Mouse (Mus musculus) spleen, postnatal 14 days (tissue): ENCODE measurements at regions not wholly inside any gene's neighbourhood (a gene's known extent, or its start where the extent isn't known, plus 50 kb on each side); places are given as distances from the start of the nearest gene placed in this dataset.
A peak's percentile ranks its signal among the peaks of the same experiment; 100 is the strongest.

Experiments
- DNase-seq, 2 experiments: peaks; one replicate each; pipeline ENCODE4 v3.0.0; 2021 to 2022; ENCODE audit warnings: low spot score in 2 of 2

- DNase-seq = no peak
These were observed 360.4 kb upstream of the Cited2 start for GRCm38 (mm10) chr10:17362643-17363042.

DNA sequence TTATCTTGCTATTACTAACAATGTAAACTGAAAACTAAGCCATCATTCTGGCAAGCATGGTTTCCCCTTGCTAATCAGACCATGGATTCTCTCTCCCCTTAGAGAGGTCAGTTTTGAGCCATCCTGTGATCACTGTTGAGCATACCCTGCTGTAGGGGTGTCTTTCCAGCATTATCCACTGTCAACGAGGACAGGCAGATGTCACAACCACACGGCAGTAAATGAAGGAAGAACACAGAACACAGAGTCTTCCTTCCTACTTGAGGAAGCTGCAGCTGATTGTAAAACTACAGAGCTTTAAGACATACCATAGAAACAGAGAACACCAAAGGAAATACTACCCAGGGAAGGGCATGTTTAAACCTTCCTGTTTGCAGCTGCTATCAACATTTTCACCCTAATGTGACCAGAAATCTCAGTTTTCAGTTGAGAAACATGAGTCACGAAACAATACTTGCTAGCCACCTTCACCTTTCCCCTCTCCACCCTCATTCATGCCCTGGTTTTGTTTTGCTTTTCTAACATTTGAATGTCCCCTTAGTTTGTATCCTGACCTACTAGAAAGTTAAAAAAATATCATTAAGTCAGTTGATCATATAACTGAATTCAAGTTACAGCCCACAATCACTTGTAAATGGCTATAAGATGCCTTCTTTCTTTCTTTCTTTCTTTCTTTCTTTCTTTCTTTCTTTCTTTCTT lies 356.8 kb upstream of the Cited2 start:
- DNase-seq = no peak

GRCm38 (mm10) chr10:17367026-17367425 lies 356.0 kb upstream of the Cited2 start:
- DNase-seq = no peak

- no peak for DNase-seq
These were observed 355.6 kb upstream of the Cited2 start for GRCm38 (mm10) chr10:17367430-17367829.

GRCm38 (mm10) chr10:17368636-17369035 lies 354.4 kb upstream of the Cited2 start:
- no peak for DNase-seq

GRCm38 (mm10) chr10:17372905-17373304 lies 350.1 kb upstream of the Cited2 start:
- no peak for DNase-seq

DNA sequence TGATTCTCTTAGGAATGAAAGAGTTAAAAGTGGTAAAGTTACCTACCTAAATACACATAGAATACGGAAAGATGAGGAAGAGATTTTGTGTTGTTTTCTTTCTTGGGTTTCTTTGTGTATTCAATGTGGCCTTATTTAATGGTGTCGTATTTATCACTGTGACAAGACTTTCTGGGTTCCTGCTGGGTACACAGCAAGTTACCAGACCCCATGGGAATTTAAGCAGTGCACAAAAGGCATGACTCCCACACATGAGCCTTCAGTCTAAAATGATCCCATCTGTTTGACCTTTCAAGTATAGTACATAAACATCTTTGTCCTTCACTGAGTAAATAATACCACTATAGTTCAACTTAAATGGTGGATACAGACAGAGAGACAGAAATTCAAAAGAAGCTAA lies 349.0 kb upstream of the Cited2 start:
- DNase-seq = no peak

GRCm38 (mm10) chr10:17382990-17383389 lies 340.0 kb upstream of the Cited2 start:
- DNase-seq = no peak

DNA sequence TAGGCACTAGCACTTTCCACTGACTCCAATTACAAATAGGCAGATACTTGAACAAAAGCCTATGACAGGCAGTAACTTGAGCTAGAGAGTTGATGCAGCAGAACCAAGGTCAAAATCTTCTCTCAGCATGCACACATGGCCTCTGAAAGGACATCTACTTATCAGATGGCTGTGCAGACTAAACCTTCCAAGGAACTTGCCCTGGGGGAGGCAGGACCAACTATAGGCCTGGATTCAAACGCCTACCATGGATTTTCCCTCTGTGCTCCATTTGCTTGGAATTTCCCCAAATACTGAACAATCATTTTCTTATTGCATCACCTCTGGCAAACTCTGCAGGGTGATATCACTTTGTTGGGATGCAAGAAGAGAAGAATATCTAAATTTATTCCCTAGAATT lies 337.8 kb upstream of the Cited2 start:
- DNase-seq = no peak

GRCm38 (mm10) chr10:17387296-17387695 lies 335.7 kb upstream of the Cited2 start:
- DNase-seq = no peak

DNA sequence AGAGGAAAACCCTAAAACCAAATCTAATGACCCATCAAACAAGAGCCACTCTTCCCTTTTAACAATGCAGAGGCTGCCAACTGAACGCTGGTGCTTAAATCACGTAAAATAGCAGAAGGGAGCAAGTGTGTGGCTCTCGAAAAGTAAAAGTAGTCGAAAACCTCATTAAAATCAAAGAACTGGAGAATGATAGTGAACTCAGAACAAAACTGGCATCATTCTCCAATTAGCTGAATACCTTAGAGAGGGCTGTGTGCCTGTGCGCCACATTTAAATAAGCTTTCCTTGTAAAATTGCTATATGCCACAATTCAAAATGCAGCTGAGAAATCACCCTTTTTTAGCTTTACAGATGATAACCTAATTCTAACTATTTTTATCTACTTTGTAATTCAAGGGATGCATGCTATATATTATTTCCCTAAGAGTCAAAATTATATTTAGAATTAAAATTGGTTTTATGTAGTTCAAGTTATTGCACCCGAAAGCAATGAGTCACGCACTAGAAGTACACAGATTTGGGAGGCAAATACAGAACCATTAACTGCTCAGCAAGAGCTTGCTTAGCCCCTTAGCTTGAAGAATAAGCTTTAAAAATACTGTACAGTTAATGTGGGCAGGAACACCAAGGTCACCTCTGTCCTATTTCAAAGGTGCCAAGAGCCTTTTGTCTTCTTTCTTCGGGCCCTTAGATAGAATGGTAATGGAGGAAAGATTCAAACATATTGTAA lies 327.4 kb upstream of the Cited2 start:
- no peak for DNase-seq

DNA sequence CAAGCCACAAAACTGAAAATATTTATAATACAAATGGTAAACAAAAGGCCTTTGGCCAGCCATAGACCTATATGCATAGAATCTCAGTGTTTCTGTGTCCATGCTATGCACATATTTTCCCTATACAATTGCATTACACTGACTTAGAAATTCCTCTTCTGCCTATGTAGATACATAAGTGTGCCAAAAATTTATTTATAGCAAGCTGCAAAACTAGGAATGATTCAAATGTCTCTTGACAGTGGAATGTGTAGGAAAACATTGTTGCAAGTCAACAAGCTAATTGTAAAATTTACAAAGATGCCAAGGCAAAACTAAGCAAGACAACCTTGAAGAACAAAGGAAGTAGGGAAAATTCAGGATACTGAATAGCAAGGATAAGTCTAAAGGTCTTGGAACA lies 319.1 kb upstream of the Cited2 start:
- DNase-seq = no peak

- DNase-seq = no peak
These were observed 315.0 kb upstream of the Cited2 start for GRCm38 (mm10) chr10:17407854-17408606.

DNA sequence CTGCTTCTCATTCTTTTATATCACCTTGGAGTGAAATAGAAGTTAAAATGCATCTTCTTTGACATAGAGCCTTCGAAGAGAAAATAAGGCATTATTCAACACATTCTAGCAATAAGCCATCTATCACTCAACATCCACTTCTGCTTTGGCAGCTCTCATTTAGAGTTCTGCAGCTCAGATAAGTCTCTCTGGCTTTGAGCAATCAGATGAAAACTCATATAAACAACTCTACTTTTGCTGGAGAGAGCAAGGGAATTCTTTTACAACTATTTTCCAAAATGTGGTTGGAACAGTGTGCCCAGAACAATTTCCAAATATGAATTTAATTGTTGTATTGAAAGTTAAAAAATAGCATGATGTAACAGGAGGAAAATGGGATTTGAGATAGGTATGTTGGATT lies 314.2 kb upstream of the Cited2 start:
- no peak for DNase-seq

GRCm38 (mm10) chr10:17411300-17411987 lies 311.6 kb upstream of the Cited2 start:
- no peak for DNase-seq

DNA sequence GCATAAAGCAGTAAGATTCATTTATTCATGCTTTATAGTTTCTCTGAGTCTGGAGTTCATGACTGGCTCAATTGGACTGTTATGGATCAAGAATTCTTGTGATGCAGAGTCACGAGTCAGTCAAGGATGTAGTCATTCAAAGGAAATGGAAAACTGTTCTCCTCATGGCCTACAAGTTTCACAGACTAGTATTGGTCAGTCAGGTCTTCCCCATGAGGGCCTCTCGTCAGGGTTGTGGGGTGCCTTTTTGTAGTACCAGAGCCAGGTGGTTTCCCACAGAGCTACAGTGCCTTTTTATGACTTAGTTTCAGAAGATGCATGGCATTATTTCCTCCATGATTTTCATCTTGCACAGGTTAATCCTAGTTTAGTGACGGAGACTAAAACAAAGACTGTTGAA lies 307.9 kb upstream of the Cited2 start:
- no peak for DNase-seq

- no peak for DNase-seq
These were observed 306.9 kb upstream of the Cited2 start for GRCm38 (mm10) chr10:17416121-17416520.

- no peak for DNase-seq
These were observed 305.6 kb upstream of the Cited2 start for GRCm38 (mm10) chr10:17417394-17417793.

DNA sequence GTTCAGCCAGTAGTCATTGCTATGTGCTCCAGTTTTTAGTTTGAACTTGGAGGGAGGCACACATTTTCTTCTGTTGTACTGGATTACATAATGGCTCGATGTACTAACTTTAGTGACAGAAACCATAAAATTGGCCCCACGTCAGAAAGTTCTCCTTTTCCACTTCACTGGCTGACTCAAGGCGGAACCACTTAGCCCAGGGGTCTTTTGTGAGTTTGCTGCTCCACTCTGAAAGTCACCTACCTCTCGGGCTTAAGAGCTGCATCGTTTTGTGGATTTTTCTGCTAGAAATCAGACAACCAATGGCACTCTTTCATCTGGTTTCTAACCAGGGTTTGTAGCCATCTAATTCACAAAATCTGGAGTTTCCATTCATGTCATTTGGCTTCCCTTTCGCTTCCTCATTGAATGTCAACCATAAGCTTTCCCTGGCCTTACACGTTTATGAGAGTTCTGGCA lies 304.8 kb upstream of the Cited2 start:
- peak in 1 of 2 experiments; percentile 7 for DNase-seq

DNA sequence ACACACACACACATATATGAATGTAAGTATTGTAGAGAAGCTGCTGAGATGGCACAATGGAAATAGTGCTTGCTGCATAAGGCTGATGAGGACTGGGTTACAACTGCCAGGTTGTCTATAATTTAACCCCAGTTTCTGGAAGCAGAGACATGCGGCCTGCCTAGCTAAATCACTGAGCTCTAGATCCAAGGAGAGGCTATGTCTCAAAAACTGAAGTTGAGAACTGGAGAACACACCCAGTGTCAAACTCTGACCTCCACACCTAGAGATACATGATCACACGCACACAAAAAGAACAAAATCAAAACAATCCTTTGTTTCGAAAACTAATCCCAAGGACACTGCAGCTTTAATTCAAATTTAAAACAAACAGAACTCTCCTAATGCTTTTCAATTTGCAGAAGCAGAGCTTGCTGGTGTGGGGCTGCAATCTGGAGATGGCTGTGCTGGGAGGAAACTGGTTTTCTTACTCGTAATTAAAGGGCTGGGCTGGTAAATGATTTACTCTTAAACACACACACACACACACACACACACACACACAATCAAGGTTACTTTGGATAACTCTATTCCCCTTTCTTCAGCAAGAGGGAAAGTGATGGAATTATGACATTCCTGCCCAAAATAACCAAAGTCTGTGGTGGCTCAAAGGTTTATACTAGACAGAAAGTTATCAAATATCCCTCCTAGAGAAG lies 299.3 kb upstream of the Cited2 start:
- DNase-seq = no peak

DNA sequence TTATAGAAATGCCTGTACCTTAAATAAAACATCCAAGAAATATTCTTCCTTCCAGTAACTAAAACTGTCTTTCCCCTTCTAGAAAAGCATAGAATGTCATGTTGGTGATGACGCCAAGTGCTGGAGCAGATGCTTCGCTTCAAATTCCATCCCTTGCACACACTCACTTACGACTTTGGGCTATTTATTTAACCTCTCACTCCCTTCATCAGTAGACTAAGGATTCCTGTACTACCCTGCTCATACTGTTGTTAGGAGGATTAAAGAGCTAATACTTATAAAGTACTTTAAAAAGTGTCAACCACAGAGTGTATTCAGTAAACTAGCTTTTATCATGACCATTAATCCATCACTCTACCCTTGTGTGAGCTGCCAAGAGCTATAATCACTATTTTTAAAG lies 296.8 kb upstream of the Cited2 start:
- DNase-seq = no peak
